Comparison of ENCODE assay signal across 8 mouse cellular contexts in the genomic region with DNA sequence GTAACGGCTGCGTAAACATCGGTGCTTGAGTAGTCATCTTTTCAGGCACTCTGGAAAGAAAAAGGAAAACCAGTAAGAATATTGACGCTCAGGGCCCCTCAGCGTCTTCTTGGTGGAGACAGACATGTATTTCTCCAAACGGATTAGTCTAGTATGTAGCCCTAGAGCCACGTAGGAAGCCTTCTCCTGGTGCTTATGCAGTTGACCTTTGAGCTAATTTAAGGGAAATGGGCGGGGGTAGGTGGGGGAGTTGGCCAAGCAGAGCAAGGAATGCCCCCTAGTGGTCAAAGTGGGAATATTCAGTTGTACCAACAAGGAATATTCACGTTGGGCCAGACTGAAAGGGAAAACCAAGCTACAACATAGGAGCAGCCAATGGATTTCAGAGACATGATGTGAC. TPM values are rescaled to one million over a fixed set of nuclear protein-coding genes. Genes with fewer than 3 reads are reported as not detected.
DNase-seq lines count a peak whose midpoint lies in the region; ATAC-seq and TF ChIP-seq lines count a peak whose summit lies in the region.

No protein-coding gene starts in this region.

- TF ChIP-seq POLR2A in myocyte (IDR thresholded peaks at IDR 0.05; ENCODE audit: insufficient read length, low read depth), result no peak

- H3K4me3 ChIP-seq in myocyte, result peak overlapping the region; percentile 27

- H3K4me2 ChIP-seq in myocyte (ENCODE audit: low read depth), result peak overlapping the region; percentile 51

- no peak overlapping the region for H3ac ChIP-seq in myocyte (ENCODE audit: control insufficient read depth, insufficient read length)

- H3K27me3 ChIP-seq in myocyte (ENCODE audit: control insufficient read depth, insufficient read depth, insufficient read length), result no peaks in the 10 kb centered on the region

- peak; percentile 50 to 73 for DNase-seq in cerebellum, postnatal 10 days
- no peak for DNase-seq in cerebellum, adult 9-11 months
- peak; percentile 47 for DNase-seq in 416B (ENCODE audit: low read depth)
- DNase-seq in c-Kit-positive CD71-negative TER-119-negative erythroid progenitor cells, embryonic 14.5 days (ENCODE audit: low read depth), result peak; percentile 23
- DNase-seq in heart, postnatal 4 days, result peak; percentile 71
- DNase-seq in ovary, postnatal 36 days (ENCODE audit: low spot score), result no peak

- H3K36me3 ChIP-seq in myocyte (ENCODE audit: control insufficient read depth, insufficient read depth), result peaks cover 16% of the 10 kb centered on the region

- ATAC-seq in inflammation-experienced regulatory T-cells, adult 6 months, result no peak

- H3K79me2 ChIP-seq in myocyte (ENCODE audit: control insufficient read depth, insufficient read depth), result no peaks in the 10 kb centered on the region

TF ChIP-seq in myocyte, 11 proteins besides CTCF, POLR2A, EP300 and RAD21:
- TF ChIP-seq POLR2AphosphoS2 (IDR thresholded peaks at IDR 0.05; ENCODE audit: insufficient read length, low read depth), result no peak
- TF ChIP-seq USF1 (IDR thresholded peaks at IDR 0.05; ENCODE audit: low read depth), result no peak
- TF ChIP-seq MYOG (IDR thresholded peaks at IDR 0.05; ENCODE audit: control insufficient read depth in 1 of 3, insufficient read depth in 1 of 3, insufficient read length in 2 of 3, low read depth in 2 of 3), result no peak
- TF ChIP-seq MAX (IDR thresholded peaks at IDR 0.05; ENCODE audit: low read depth), result no peak
- TF ChIP-seq CEBPB (IDR thresholded peaks at IDR 0.05; ENCODE audit: insufficient read depth, poor library complexity, severe bottlenecking), result no peak
- TF ChIP-seq TCF12 (IDR thresholded peaks at IDR 0.05; ENCODE audit: insufficient read depth, poor library complexity, severe bottlenecking), result no peak
- TF ChIP-seq E2F4 (IDR thresholded peaks at IDR 0.05; ENCODE audit: insufficient read depth), result no peak
- TF ChIP-seq MYOD1 (IDR thresholded peaks at IDR 0.05; ENCODE audit: control insufficient read depth in 1 of 3, insufficient read length in 2 of 3, low read depth in 2 of 3), result no peak

RNA-seq across cellular contexts. Expression of gene Ttn, which starts 2.2 kb away (rescaled TPM):
- 1,000 to 10,000 TPM; 2,325 to 2,346 TPM for total RNA-seq in heart, postnatal 4 days (2021)
- 24.2 TPM for polyA plus RNA-seq in myocyte (2012; fragmentation: generic; extraction: Trizol)
- polyA plus RNA-seq in inflammation-experienced regulatory T-cells, adult 6 months (2017; shearing (Covaris generic)), result 10 to 100 TPM in 1 of 3 experiments, 1 to 10 TPM in 2; 7.6 to 14.9 (median 9.0) TPM

Comparison
In these comparisons a context has a peak if more than half of its experiments do, and no peak if none do; other contexts are left out.
1. DNase-seq: peak in cerebellum, postnatal 10 days (2 of 2), 416B (single experiment), c-Kit-positive CD71-negative TER-119-negative erythroid progenitor cells, embryonic 14.5 days (single experiment) and heart, postnatal 4 days (single experiment); none in cerebellum, adult 9-11 months (single experiment) and ovary, postnatal 36 days (single experiment).